Mouse (Mus musculus): ENCODE results near the gene Vmn1r24. TPM values are rescaled to one million over a fixed set of nuclear protein-coding genes. Genes with fewer than 3 reads are reported as not detected.

Vmn1r24 gene
- 1 to 10 TPM; 1.1 to 2.0 TPM for polyA plus RNA-seq (2017; shearing (Covaris generic))

DNA sequence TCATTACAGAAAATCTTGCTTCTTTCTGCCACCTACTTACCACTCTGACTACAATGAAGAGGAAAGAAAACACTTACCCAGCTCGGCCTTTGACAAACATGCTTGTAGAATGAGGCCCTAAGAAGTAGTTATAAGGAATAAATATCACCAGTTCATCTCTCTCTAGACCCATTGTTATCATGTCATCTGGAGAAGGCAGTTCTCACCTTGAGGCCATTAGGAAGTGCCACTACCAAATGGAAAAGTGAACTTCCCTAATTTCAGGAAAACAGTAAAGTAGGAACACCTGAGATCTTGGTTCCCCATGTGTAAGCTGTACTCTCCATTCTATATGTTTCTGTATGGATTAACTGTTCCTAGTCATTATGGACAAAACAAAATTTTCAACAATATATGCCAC is at the start of gene Vmn1r24:
Vmn1r24 (minus strand) TSS at position 101 of the 400 bp plus-strand sequence.

DNA sequence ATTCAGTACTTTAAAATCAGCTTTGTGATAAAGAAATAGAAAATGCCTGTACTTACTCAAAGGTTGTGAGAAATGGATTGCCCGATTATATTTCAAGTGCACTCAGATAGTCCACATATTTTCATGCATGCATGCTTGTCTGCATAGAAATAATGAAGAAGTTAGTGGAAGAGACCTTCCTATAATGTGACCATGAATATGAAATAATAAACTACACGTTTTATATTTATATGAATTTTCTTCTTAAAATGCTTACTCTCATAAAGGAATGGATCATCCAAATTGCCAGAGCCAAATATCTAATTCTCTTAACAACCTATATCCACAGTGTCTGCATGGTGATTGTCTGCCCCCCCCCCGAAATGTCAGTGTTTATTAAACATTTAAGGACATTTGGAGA is 19.4 kb upstream of the Vmn1r24 start, which contains the start of gene Vmn1r25:
Vmn1r25 (minus strand) TSS at position 101 of the 400 bp plus-strand sequence.

DNA sequence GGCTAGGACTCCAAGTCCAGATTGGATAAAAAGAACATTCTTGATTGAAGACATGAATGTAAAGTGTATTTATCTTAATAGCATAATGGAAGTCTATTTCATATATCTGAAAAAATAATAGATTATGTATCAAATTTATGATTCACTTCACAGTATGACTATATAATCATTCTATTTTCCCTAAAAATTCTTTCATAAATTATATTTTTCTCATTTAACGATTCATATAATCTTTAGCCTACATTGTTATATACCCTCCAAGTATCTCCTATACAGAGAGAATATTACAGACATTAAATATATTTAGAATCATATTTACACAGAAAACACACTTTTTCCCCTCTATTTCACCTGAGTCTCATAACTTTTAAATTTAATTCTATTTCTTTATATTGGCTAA is 34.6 kb downstream of the Vmn1r24 start, which contains the start of gene Vmn1r23:
Vmn1r23 (minus strand) TSS at position 101 of the 400 bp plus-strand sequence.

DNA sequence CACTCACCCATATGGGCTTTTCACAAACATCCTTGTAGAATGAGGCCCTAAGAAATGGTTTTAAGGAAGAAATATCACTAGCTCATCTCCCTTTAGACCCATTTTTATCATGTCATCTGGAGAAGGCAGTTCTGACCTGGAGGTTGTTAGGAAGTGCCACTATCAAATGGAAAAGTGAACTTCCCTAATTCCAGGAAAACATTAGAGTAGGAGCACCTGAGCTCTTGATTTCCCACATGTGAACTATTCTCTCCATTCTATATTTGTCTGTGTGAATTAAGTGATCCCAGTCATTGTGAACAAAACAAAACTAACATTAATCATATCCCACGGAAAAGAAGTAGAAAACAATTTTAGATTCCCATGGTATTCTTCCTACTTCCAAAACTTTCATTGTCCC is 53.4 kb downstream of the Vmn1r24 start, which contains the start of gene Vmn1r22:
Vmn1r22 (minus strand) TSS at position 101 of the 400 bp plus-strand sequence.

Other genes starting within 250 kb of the Vmn1r24 start
- 10 to 100 TPM; 27.9 to 29.1 TPM for gene Vopp1, start 136.3 kb downstream of the Vmn1r24 start, polyA plus RNA-seq (2017; shearing (Covaris generic))
- gene Vmn1r21, start 111.2 kb downstream of the Vmn1r24 start, polyA plus RNA-seq (2017; shearing (Covaris generic)) = not detected
- under 1 TPM in 1 of 2 experiments, not detected in 1; 0.18 TPM for gene Vmn1r22, start 53.5 kb downstream of the Vmn1r24 start, polyA plus RNA-seq (2017; shearing (Covaris generic))
- not detected for gene Vmn1r23, start 34.7 kb downstream of the Vmn1r24 start, polyA plus RNA-seq (2017; shearing (Covaris generic))
- gene Vmn1r25, start 19.3 kb upstream of the Vmn1r24 start, polyA plus RNA-seq (2017; shearing (Covaris generic)) = under 1 TPM in 1 of 2 experiments, not detected in 1; 0.25 TPM
- not detected for gene Vmn1r26, start 53.7 kb upstream of the Vmn1r24 start, polyA plus RNA-seq (2017; shearing (Covaris generic))

Measured in inflammation-experienced regulatory T-cells (primary cell).